Mouse (Mus musculus) ovary, adult 18-20 months (tissue): ENCODE data around the gene Crcp.

ENCODE experiments used
- DNase-seq: peaks from one replicate; pipeline ENCODE4 v3.0.0; 2022; ENCODE audit warnings: low spot score, mixed read lengths

Crcp gene

GRCm38 (mm10) chr5:130029142-130029897, at the start of gene Crcp, which contains the start of gene Asl:
Gene Crcp (plus strand): TSS chr5:130029290.
Gene Asl (minus strand): TSS chr5:130029247.
- DNase-seq: peak; percentile 58

DNA sequence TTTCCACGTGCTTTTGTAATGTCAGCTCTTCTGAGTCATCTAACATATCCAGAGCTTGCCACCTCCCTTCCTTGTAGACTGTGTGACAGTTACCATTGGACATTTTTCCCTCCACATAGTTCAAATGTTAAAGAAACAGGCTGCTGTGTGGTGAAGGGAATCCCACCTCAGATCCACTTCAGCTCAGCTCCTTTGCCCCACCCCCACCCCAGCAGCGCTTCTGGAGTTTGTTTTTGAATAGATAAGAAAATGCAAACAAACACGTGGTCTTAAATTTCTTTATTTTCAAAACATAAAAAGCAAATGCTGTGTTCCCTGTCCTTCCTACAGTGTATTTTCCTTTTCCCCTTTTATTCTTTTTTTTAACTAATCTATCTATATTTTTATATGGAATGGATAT, 48.9 kb upstream of the Crcp start:
- DNase-seq: no peak

DNA sequence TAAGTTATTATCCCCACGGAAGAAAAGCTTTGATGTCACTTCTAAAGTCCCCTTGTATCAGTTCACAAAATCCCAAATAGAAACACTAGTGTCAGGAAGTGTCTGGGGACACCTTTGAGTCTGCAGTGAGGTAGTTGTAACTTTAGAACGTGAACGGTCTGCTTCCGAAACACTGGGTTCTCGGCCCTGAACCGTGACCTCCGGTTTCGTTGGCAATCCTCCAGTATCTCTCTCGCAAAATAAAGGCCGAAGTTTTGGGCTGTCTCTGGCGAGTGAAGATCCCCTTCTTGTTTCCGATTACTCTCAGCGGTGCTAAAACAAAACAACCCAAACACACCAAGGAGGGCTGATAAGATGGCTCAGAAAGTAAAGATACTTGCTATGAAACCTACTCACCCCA, 39.7 kb upstream of the Crcp start:
- DNase-seq: no peak

DNA sequence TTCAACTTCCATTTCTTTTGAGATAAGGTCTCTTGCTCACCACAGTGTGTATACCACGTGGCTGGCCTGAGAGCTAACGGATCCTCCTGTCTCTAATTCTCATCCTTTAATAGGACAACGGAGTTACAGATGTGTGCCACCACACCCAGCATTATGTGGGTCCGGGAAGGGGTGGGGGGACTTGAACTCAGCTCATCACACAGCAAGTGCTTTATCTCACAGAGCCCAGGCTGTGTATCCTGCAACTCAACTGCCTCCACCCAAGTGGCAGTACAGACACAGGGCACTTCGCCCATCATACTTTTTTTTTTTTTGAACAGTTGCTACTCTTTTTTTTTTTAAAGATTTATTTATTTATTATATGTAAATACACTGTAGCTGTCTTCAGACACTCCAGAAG, 37.2 kb upstream of the Crcp start:
- no peak for DNase-seq

GRCm38 (mm10) chr5:129993374-129993773, 35.7 kb upstream of the Crcp start:
- no peak for DNase-seq

DNA sequence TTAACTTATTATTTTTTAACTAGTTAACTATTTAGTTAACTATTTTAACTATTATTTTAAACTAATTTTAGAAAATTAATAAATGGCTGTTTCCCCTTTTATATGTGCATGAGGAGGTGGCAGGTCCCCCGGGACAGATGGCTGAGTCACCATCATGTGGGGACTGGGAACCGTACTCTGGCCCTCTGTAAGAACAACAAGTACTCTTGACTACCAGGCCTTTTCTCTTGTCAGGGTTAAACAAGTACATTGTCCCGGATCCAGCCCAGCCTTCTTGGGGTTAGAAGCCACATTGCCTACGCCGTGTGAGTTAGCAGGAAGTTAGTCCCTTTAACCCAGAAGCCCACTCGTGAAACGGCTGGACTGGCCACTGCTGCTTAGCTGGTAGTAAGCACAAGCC, 34.1 kb upstream of the Crcp start:
- DNase-seq: no peak

- no peak for DNase-seq
These were observed 31.4 kb upstream of the Crcp start for GRCm38 (mm10) chr5:129997700-129998099.

GRCm38 (mm10) chr5:129999097-129999496, 30.0 kb upstream of the Crcp start:
- no peak for DNase-seq

- no peak for DNase-seq
These were observed 28.4 kb upstream of the Crcp start for GRCm38 (mm10) chr5:130000735-130001134.

GRCm38 (mm10) chr5:130001356-130001987, 27.6 kb upstream of the Crcp start:
- no peak for DNase-seq

GRCm38 (mm10) chr5:130002301-130003146, 26.6 kb upstream of the Crcp start, which contains the start of gene Gusb:
Gene Gusb (minus strand): TSS chr5:130003049.
- DNase-seq: peak; percentile 88

DNA sequence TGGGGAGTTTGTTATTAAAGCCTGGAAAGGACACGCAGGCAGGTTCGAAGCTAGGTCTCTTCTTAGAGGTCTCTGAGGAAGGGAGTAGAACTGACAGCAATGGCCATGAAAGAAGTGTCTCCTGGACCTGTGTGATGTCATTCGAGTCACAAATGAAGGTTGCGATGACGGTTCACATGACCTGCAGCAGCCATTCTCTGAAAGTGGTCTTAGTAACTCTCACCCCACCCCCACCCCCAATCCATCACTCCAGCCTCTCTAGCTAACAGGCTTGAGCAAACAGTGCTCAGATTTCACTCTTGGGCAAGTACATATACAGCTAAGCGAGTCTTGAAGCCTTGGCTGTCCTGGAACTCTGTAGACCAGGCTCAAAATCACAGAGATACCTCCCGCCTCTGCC, 25.9 kb upstream of the Crcp start:
- no peak for DNase-seq

GRCm38 (mm10) chr5:130007344-130007743, 21.7 kb upstream of the Crcp start:
- DNase-seq: no peak

- no peak for DNase-seq
These were observed 21.0 kb upstream of the Crcp start for GRCm38 (mm10) chr5:130008034-130008590.

DNA sequence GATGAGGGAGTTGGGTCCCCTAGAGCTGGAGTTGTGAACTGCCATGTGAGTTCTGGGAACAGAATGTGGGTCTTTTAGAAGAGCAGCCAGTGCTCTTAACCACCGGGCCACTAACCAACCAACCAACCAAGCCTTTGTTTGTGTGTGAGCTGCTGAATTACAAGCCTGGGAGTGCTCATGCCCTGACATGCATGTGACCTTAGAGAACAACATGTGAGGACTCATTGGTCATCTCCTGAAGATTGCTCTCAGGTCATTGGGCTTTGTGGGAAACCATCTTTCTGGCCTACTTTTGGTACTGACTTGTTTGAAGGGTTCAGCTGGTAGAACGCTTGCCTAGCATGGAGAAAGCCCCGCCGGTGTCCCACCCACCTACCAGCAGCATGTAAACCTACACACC, 19.3 kb upstream of the Crcp start:
- no peak for DNase-seq

- no peak for DNase-seq
These were observed 18.1 kb upstream of the Crcp start for GRCm38 (mm10) chr5:130010961-130011360.

DNA sequence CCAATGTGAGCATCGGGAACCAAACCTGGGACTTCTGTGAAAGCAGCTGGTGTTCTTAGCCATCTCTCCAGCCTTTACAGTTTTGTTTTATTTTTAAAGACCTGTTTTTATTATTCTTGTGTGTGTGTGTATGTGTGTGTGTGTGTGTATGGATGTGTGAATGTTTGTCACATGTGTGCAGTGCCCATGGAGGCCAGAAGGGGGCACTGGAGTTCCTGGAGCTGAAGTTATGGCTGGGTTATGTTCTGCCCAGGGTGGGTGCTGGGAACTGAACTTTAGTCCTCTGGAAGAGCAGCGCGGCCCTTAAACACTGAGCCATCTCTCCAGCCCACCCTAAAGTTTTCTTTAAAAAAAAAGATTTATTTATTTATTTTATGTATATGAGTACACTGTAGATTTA, 14.0 kb upstream of the Crcp start:
- no peak for DNase-seq

DNA sequence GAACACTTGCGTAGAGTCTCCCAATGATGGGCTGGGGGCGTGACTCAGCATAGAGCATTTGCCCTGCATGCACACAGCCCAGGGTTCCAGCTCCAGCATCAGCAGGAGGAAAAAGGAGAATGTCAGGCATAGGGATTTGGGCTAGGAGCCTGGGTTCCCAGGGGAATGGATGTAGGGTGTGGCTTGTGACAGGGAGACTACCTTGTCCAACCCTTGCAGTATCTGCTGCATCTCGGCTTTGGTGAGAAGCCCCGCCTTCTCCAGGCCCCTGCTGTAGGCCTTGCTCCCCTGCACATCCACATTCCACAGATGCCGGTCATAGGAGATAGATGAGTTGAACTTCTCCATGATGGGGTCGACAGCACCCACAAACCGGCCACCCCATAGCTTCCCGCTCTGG, 9.6 kb upstream of the Crcp start:
- DNase-seq: no peak

DNA sequence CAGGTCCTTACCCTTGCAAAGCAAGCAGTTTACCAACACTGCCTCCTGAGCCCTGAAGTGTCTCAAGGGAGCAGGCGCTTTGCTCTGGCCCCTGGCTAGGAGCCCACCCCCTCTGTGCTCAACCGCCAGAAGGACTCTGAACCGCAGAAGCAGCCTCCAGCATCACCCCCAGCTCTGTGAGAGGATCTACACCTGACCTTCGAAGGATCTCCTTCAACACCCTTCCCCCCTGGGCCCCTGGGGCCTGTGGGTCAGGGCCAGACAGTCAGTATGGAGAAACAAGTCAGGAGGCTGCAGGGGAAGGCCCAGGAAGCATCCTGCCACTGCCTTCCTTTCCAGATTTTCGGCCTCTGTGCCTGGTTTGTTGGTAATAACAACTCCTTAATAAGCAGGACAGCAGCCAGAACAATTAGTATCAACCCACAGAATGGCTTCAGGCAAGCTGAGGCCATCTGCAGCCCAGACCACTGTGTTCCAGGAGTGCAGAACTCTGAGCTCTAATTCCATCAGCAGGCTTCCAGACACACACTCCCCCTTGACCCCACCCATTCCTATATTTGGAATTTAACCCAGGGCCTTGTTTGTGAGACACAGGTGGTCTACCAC, 7.6 kb upstream of the Crcp start:
- DNase-seq: no peak

- DNase-seq: no peak
These were observed 6.7 kb upstream of the Crcp start for GRCm38 (mm10) chr5:130022366-130022765.

GRCm38 (mm10) chr5:130023067-130023766, 5.9 kb upstream of the Crcp start:
- DNase-seq: no peak
